19 mouse cellular contexts compared by ENCODE assay signal in the genomic region with DNA sequence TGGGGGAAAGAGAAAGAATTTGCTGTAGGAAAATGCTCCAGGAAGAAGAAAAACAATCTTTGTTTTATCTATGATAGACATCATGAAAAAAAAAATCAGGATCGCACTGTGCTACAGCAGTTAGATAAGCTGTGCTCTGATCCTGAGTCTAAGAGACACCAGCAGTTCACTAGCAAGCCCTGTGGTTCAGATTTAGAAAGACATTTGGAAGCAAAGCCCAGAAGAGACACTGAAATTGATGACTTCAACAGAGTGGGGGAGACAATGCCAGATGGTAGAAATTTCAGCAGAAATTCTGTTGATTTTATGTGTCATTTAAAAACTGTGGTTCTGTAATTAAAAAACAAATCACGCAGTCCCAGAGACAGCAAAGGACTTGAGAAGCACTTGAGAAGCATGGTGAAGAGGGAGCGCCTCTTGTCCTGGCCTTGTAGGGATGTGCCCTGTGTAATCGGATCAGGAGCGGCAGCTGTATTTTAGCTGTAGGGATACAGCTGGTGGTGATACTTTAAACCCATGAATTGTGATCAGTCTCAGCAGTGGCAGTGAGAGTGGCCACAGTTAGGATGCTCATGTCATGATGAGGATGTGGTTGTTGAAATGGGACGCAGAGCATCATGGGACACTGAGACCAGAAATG.
DNase-seq lines count a peak whose midpoint lies in the region; ATAC-seq and TF ChIP-seq lines count a peak whose summit lies in the region.
"Had no signal": no experiment of that assay in that cellular context is flagged by ENCODE, and none has a peak within 500 bp of the region (broad histone marks: within the 10 kb centered on the region; RNA-seq: fewer than 3 reads in every experiment).

No protein-coding gene starts in this region.

- no peak for TF ChIP-seq CTCF in midbrain, postnatal 0 days (IDR thresholded peaks at IDR 0.05)

- peak; percentile 52; the same call in 1 of the 2 replicates for ATAC-seq in hindbrain, embryonic 16.5 days
- ATAC-seq in hindbrain, embryonic 11.5 days (ENCODE audit: low FRiP score): no peak
- no peak for ATAC-seq in midbrain, postnatal 0 days (ENCODE audit: low FRiP score)
- no peak for ATAC-seq in midbrain, embryonic 14.5 days (ENCODE audit: low FRiP score, low TSS enrichment)
- ATAC-seq: CD4-positive, CD25-positive, alpha-beta regulatory T cell, adult 4 months; intestine, embryonic 15.5 days had no signal

- no peaks in the 10 kb centered on the region for H3K4me1 ChIP-seq in hindbrain, embryonic 16.5 days (ENCODE audit: control insufficient read depth, insufficient read depth, low read depth, low read length)
- H3K4me1 ChIP-seq in hindbrain, embryonic 11.5 days (replicated peaks; ENCODE audit: control insufficient read depth, insufficient read depth, low read length): no peaks in the 10 kb centered on the region
- H3K4me1 ChIP-seq in midbrain, postnatal 0 days (ENCODE audit: insufficient read depth, low read length): no peaks in the 10 kb centered on the region
- H3K4me1 ChIP-seq in midbrain, embryonic 14.5 days (ENCODE audit: control insufficient read depth, insufficient read depth, low read length): no peaks in the 10 kb centered on the region
- H3K4me1 ChIP-seq: intestine, embryonic 15.5 days had no signal

- no peak for DNase-seq in hindbrain, embryonic 11.5 days (ENCODE audit: low spot score)
- peak; percentile 1 for DNase-seq in midbrain, postnatal 0 days (ENCODE audit: low spot score)
- DNase-seq in midbrain, embryonic 14.5 days: no peak
- DNase-seq in layer of hippocampus, adult 9-11 months: peak; percentile 69
- DNase-seq in cerebellum, postnatal 4 days (ENCODE audit: low spot score in 2 of 2): no peak
- DNase-seq in cerebellum, adult 9-11 months: no peak
- DNase-seq: adrenal gland, postnatal 25 days; cerebellum, adult 11 months; gastrocnemius, postnatal 25 days; heart, postnatal 4 days; liver; lung, adult 2 months; right cerebral cortex, postnatal 14 days; thymus, adult 18-20 months had no signal

- H3K9me3 ChIP-seq in hindbrain, embryonic 16.5 days (ENCODE audit: control insufficient read depth, low read length): no peaks in the 10 kb centered on the region
- no peaks in the 10 kb centered on the region for H3K9me3 ChIP-seq in hindbrain, embryonic 11.5 days (ENCODE audit: control insufficient read depth, low read length)
- no peaks in the 10 kb centered on the region for H3K9me3 ChIP-seq in midbrain, postnatal 0 days (ENCODE audit: low read length)
- no peaks in the 10 kb centered on the region for H3K9me3 ChIP-seq in midbrain, embryonic 14.5 days (ENCODE audit: control insufficient read depth, low read length)
- H3K9me3 ChIP-seq: intestine, embryonic 15.5 days had no signal

- no peak overlapping the region for H3K27ac ChIP-seq in hindbrain, embryonic 16.5 days (ENCODE audit: low read depth, low read length)
- H3K27ac ChIP-seq in hindbrain, embryonic 11.5 days (ENCODE audit: low read depth, low read length): no peak overlapping the region
- no peak overlapping the region for H3K27ac ChIP-seq in midbrain, postnatal 0 days (ENCODE audit: low read depth, low read length)
- H3K27ac ChIP-seq in midbrain, embryonic 14.5 days (replicated peaks; ENCODE audit: low read depth, low read length): no peak overlapping the region
- H3K27ac ChIP-seq: intestine, embryonic 15.5 days had no signal

- H3K9ac ChIP-seq in hindbrain, embryonic 16.5 days (ENCODE audit: low read depth, low read length): no peak overlapping the region
- H3K9ac ChIP-seq in hindbrain, embryonic 11.5 days (ENCODE audit: low read depth, low read length): no peak overlapping the region
- H3K9ac ChIP-seq in midbrain, postnatal 0 days (replicated peaks; ENCODE audit: low read length, poor library complexity, severe bottlenecking): no peak overlapping the region
- no peak overlapping the region for H3K9ac ChIP-seq in midbrain, embryonic 14.5 days (replicated peaks; ENCODE audit: low read length)
- H3K9ac ChIP-seq: intestine, embryonic 15.5 days had no signal

- no peak overlapping the region for H3K4me3 ChIP-seq in hindbrain, embryonic 16.5 days (ENCODE audit: low read length)
- H3K4me3 ChIP-seq in hindbrain, embryonic 11.5 days (ENCODE audit: low read depth, low read length): no peak overlapping the region
- no peak overlapping the region for H3K4me3 ChIP-seq in midbrain, postnatal 0 days (ENCODE audit: low read depth, low read length)
- no peak overlapping the region for H3K4me3 ChIP-seq in midbrain, embryonic 14.5 days (replicated peaks; ENCODE audit: low read depth, low read length)
- H3K4me3 ChIP-seq: erythroblast, embryonic 14.5 days; intestine, embryonic 15.5 days had no signal

- H3K36me3 ChIP-seq in hindbrain, embryonic 16.5 days (ENCODE audit: control insufficient read depth, insufficient read depth, low read length): no peaks in the 10 kb centered on the region
- H3K36me3 ChIP-seq in hindbrain, embryonic 11.5 days (ENCODE audit: control insufficient read depth, insufficient read depth, low read length): no peaks in the 10 kb centered on the region
- no peaks in the 10 kb centered on the region for H3K36me3 ChIP-seq in midbrain, postnatal 0 days (ENCODE audit: insufficient read depth, low read length)
- H3K36me3 ChIP-seq in midbrain, embryonic 14.5 days (ENCODE audit: control insufficient read depth, insufficient read depth, low read length): no peaks in the 10 kb centered on the region
- H3K36me3 ChIP-seq: intestine, embryonic 15.5 days had no signal

- H3K4me2 ChIP-seq in hindbrain, embryonic 16.5 days (ENCODE audit: low read length): no peak overlapping the region
- no peak overlapping the region for H3K4me2 ChIP-seq in hindbrain, embryonic 11.5 days (replicated peaks; ENCODE audit: low read depth, low read length)
- H3K4me2 ChIP-seq in midbrain, postnatal 0 days (ENCODE audit: low read depth, low read length, poor library complexity, severe bottlenecking): no peak overlapping the region
- H3K4me2 ChIP-seq in midbrain, embryonic 14.5 days (ENCODE audit: low read length): no peak overlapping the region
- H3K4me2 ChIP-seq: heart, embryonic 11.5 days; intestine, embryonic 15.5 days had no signal

- no peaks in the 10 kb centered on the region for H3K27me3 ChIP-seq in hindbrain, embryonic 16.5 days (replicated peaks; ENCODE audit: control insufficient read depth, insufficient read depth, low read length)
- H3K27me3 ChIP-seq in hindbrain, embryonic 11.5 days (ENCODE audit: control insufficient read depth, insufficient read depth, low read length): no peaks in the 10 kb centered on the region
- no peaks in the 10 kb centered on the region for H3K27me3 ChIP-seq in midbrain, postnatal 0 days (ENCODE audit: insufficient read depth, low read length)
- no peaks in the 10 kb centered on the region for H3K27me3 ChIP-seq in midbrain, embryonic 14.5 days (ENCODE audit: control insufficient read depth, insufficient read depth, low read length)
- H3K27me3 ChIP-seq: intestine, embryonic 15.5 days had no signal

- 89% methylated on average over 6 of the region's 6 CpGs for WGBS in hindbrain, embryonic 16.5 days
- 91% methylated on average over 6 of the region's 6 CpGs for WGBS in hindbrain, embryonic 11.5 days
- 89% methylated on average over 6 of the region's 6 CpGs for WGBS in midbrain, postnatal 0 days
- WGBS in midbrain, embryonic 14.5 days: 93% methylated on average over 6 of the region's 6 CpGs

Comparison
In these comparisons a context has a peak if more than half of its experiments do, and no peak if none do; other contexts are left out.
1. DNase-seq: peak in midbrain, postnatal 0 days (single experiment) and layer of hippocampus, adult 9-11 months (single experiment); none in hindbrain, embryonic 11.5 days (single experiment), midbrain, embryonic 14.5 days (single experiment), cerebellum, postnatal 4 days (0 of 2) and cerebellum, adult 9-11 months (single experiment).